Mouse (Mus musculus) stomach, embryonic 14.5 days (tissue): ENCODE measurements at regions not wholly inside any gene's neighbourhood (a gene's known extent, or its start where the extent isn't known, plus 50 kb on each side); places are given as distances from the start of the nearest gene placed in this dataset.
A peak's percentile ranks its signal among the peaks of the same experiment; 100 is the strongest.

Source experiments
- ATAC-seq: fragments of 200-750 bp; cut with Nextera tagmentation; 2 replicates; pipeline ENCODE4 v1.8.0; 2017; ENCODE audit warnings: low read depth, moderate TSS enrichment; ENCODE audit not compliant: insufficient number of reproducible peaks, insufficient read depth, low FRiP score
- H3K27ac ChIP-seq: fragments of 300-500 bp; sonication (generic); 2 replicates; pipeline ENCODE4 v1.5.1; 2014; ENCODE audit warnings: mild to moderate bottlenecking, low read length, moderate library complexity, mixed read lengths
- H3K27me3 ChIP-seq: fragments of 300-500 bp; sonication (generic); 2 replicates; pipeline ENCODE4 v1.6.1; 2014; ENCODE audit warnings: low read length, control low read depth, mixed read lengths; ENCODE audit not compliant: control insufficient read depth, insufficient read depth
- H3K36me3 ChIP-seq: fragments of 300-500 bp; sonication (generic); 2 replicates; pipeline ENCODE4 v1.6.1; 2014; ENCODE audit warnings: mild to moderate bottlenecking, control low read depth, low read length, moderate library complexity, mixed read lengths; ENCODE audit not compliant: control insufficient read depth, insufficient read depth
- H3K4me1 ChIP-seq: fragments of 300-500 bp; sonication (generic); 2 replicates; pipeline ENCODE4 v1.6.1; 2014; ENCODE audit warnings: low read length, control low read depth, mixed read lengths; ENCODE audit not compliant: control insufficient read depth, insufficient read depth
- H3K4me2 ChIP-seq: fragments of 300-500 bp; sonication (generic); replicated peaks from 2 replicates; pipeline ENCODE4 v1.6.1; 2014; ENCODE audit warnings: low read depth, low read length, control low read depth
- H3K4me3 ChIP-seq: fragments of 300-500 bp; sonication (generic); 2 replicates; pipeline ENCODE4 v1.5.1; 2014; ENCODE audit warnings: low read depth, low read length, control low read depth
- H3K9ac ChIP-seq: fragments of 300-500 bp; sonication (generic); replicated peaks from 2 replicates; pipeline ENCODE4 v1.6.1; 2014; ENCODE audit warnings: low read depth, mild to moderate bottlenecking, control low read depth, low read length, moderate library complexity, mixed read lengths
- H3K9me3 ChIP-seq: fragments of 300-500 bp; sonication (generic); 2 replicates; pipeline ENCODE4 v1.6.1; 2016; ENCODE audit warnings: low read depth, low read length, control low read depth; ENCODE audit not compliant: control insufficient read depth
- WGBS: fragments of 180-500 bp; shearing (Covaris S2); extraction: QIAGEN DNeasy Blood & Tissue Kit; methylation state at CpG from one replicate; pipeline ENCODE4 v1.1.7; 2014; 5-methylcytosine and 5-hydroxymethylcytosine counted together

- WGBS = 42% methylated on average over 5 of the region's 5 CpGs
- no peaks in the 10 kb centered on the region for H3K4me1 ChIP-seq
- H3K9me3 ChIP-seq = no peaks in the 10 kb centered on the region
- H3K4me3 ChIP-seq = no peak overlapping the region
- H3K9ac ChIP-seq = no peak overlapping the region
- no peak overlapping the region for H3K4me2 ChIP-seq
- no peaks in the 10 kb centered on the region for H3K27me3 ChIP-seq
- no peak overlapping the region for H3K27ac ChIP-seq
- no peaks in the 10 kb centered on the region for H3K36me3 ChIP-seq
- ATAC-seq = no peak
Measured at GRCm38 (mm10) chr4:26016071-26016470, 216.0 kb upstream of the Fut9 start.

DNA sequence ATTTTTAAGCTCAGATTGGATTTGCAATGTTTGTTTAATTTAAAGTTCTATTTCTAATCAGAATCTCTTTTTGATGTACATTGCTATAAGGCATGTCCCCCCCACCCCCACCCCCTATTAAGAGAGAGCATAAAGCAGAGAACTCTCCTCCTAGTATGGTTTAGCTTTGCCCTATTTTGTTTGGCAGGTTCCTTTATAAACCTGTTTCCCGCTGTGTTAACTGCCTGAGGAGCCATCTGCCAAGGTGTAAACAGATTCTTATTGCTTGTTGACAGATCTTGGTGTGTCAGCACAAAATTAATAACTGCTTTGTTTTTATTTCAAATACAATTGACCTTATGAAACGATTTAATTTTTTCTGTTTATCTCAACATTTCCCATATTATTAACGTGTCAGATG lies 200.3 kb upstream of the Fut9 start:
- Histone ChIP-seq H3K27ac (no peak overlapping the region), H3K4me3 (no peak overlapping the region), H3K9me3 (no peaks in the 10 kb centered on the region), H3K4me2 (no peak overlapping the region), H3K4me1 (no peaks in the 10 kb centered on the region), H3K27me3 (no peaks in the 10 kb centered on the region), H3K9ac (no peak overlapping the region), H3K36me3 (no peaks in the 10 kb centered on the region)
- no peak for ATAC-seq
- WGBS = 65% methylated on average over 3 of the region's 3 CpGs

- ATAC-seq = no peak
- Histone ChIP-seq H3K4me1 (no peaks in the 10 kb centered on the region), H3K36me3 (no peaks in the 10 kb centered on the region), H3K9me3 (no peaks in the 10 kb centered on the region), H3K27ac (no peak overlapping the region), H3K9ac (no peak overlapping the region), H3K4me3 (no peak overlapping the region), H3K27me3 (no peaks in the 10 kb centered on the region), H3K4me2 (no peak overlapping the region)
- 69% methylated on average over 1 of the region's 1 CpGs for WGBS
Measured at GRCm38 (mm10) chr4:25998561-25998960, 198.5 kb upstream of the Fut9 start.

GRCm38 (mm10) chr4:25955696-25956348 lies 155.8 kb upstream of the Fut9 start:
- Histone ChIP-seq H3K4me1 (no peaks in the 10 kb centered on the region), H3K4me2 (no peak overlapping the region), H3K36me3 (no peaks in the 10 kb centered on the region), H3K4me3 (no peak overlapping the region), H3K27ac (no peak overlapping the region), H3K9ac (no peak overlapping the region), H3K27me3 (no peaks in the 10 kb centered on the region), H3K9me3 (no peaks in the 10 kb centered on the region)
- no peak for ATAC-seq
- 88% methylated on average over 2 of the region's 2 CpGs for WGBS

GRCm38 (mm10) chr4:25932546-25932945 lies 132.5 kb upstream of the Fut9 start:
- H3K9me3 ChIP-seq = no peaks in the 10 kb centered on the region
- H3K36me3 ChIP-seq = no peaks in the 10 kb centered on the region
- no peak overlapping the region for H3K27ac ChIP-seq
- no peak overlapping the region for H3K4me3 ChIP-seq
- no peak overlapping the region for H3K4me2 ChIP-seq
- H3K9ac ChIP-seq = no peak overlapping the region
- no peaks in the 10 kb centered on the region for H3K4me1 ChIP-seq
- ATAC-seq = no peak
- no peaks in the 10 kb centered on the region for H3K27me3 ChIP-seq
- 87% methylated on average over 6 of the region's 6 CpGs for WGBS

GRCm38 (mm10) chr4:25895381-25895980 lies 95.4 kb upstream of the Fut9 start:
- Histone ChIP-seq H3K4me2 (no peak overlapping the region), H3K27me3 (no peaks in the 10 kb centered on the region), H3K36me3 (no peaks in the 10 kb centered on the region), H3K4me1 (no peaks in the 10 kb centered on the region), H3K9ac (no peak overlapping the region), H3K4me3 (no peak overlapping the region), H3K27ac (no peak overlapping the region), H3K9me3 (no peaks in the 10 kb centered on the region)
- peak; percentile 37; the same call in 1 of the 2 replicates for ATAC-seq
- WGBS = 53% methylated on average over 3 of the region's 3 CpGs

DNA sequence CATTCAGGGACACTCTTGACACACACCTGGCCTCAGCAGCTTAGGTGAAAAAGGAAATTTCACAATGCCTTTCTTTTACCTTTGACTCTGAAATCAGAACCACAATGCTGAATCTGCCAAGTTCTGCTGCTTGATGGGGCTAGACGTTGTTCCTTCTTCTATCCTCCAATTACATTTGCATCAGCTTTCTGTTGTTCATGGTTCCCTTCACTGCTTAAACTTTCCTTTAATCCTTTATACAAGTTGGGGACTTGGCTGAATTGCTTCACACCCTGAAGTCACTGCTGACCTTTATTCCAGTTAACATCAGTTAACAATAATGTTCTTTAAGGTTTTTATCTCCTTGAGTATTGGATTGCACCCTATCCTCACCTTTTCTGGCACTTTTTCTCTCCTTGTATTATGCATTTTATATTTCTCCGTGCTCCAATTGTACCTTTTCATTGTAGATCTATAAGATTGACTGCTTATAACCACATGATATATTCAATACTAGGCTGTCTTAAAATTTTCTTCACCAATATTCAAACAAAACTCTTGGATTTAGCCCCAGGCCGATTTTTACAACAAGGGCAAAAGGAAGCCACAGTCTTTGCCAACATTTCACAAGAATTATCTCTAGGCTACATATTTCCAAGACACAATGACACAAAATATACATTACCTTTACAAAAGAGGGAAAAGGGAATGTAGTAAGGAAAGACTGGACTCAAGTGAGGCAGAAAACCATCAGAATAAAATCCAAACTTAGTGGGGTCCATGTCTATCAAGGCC lies 92.0 kb upstream of the Fut9 start:
- Histone ChIP-seq H3K36me3 (no peaks in the 10 kb centered on the region), H3K9ac (no peak overlapping the region), H3K4me2 (no peak overlapping the region), H3K9me3 (no peaks in the 10 kb centered on the region), H3K4me3 (no peak overlapping the region), H3K27ac (no peak overlapping the region), H3K4me1 (no peaks in the 10 kb centered on the region), H3K27me3 (no peaks in the 10 kb centered on the region)
- WGBS = 73% methylated on average over 3 of the region's 3 CpGs
- no peak for ATAC-seq
